Mouse (Mus musculus) frontal cortex, postnatal 10 days (tissue): ENCODE data around the gene Tdrd7.

Source experiments
- DNase-seq, 2 experiments: peaks; one replicate each; pipeline ENCODE4 v3.0.0; 2022; ENCODE audit warnings: low spot score in 2 of 2, mixed read lengths in 1 of 2

Tdrd7 gene

GRCm38 (mm10) chr4:45964771-45965439 is at the start of gene Tdrd7:
TSS of gene Tdrd7 (plus strand) at chr4:45965334.
- no peak for DNase-seq

GRCm38 (mm10) chr4:45917091-45917490 is 48.0 kb upstream of the Tdrd7 start:
- DNase-seq, result no peak

GRCm38 (mm10) chr4:45921663-45922435 is 43.3 kb upstream of the Tdrd7 start:
- DNase-seq, result no peak

DNA sequence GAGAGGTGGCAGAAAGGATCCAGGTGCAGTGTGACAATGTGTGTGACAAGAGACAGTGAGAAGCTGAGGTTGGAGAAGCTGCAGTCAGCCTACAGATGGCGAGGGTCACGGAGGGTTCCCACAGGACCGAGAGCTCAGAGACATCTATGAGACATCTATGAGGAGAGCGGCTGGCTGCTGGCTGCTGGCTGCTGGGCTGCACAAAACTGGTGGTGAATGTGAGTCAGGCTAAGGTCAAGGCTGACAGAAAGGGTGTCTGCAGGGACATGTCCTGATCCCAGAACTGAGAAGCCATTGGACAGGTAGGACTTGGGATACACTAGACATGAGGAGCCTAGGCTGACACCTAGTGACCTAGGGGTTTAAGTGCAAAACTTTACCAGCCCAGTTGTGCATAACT is 41.1 kb upstream of the Tdrd7 start:
- no peak for DNase-seq

DNA sequence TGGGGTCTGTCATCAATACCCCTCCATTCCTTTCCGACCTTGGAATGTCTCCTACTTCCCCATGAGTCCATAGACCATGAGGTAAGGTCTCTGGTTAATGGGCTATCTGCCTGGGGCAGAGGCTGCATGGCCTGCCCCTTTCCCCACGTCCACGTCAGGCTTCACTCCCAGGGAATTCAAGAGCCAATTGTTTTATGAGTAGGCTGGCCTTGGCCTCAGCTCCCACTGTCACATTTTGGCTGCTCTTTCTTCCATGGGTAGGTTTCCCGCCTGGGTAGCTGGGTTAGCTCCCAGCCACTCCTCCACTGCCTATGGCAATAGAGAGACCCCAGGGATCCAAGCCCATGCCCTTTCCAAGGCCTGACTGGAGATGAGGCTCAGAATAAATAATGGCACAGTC is 36.6 kb upstream of the Tdrd7 start:
- DNase-seq, result no peak

GRCm38 (mm10) chr4:45941628-45942044 is 23.5 kb upstream of the Tdrd7 start:
- peak in 1 of 2 experiments; percentile 42 for DNase-seq

DNA sequence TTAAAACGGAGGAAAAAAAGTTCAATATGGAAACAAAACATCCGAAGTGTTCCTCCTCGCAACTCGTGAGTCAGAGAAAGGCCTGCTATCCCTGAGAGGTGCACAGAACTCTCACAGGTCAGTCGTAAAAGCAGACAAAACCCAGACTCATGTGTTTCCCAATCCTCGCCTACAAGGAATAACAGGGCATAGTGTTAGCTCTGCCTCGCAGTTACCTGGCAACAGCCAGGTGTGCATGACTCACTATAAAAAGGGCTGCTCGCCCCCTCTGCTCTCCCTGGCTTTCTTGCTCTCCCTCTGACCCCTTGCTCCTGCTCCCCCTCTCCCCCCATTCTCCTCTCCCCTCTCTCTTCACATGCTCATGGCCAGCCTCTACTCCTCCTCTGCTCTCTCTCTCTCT is 17.4 kb upstream of the Tdrd7 start:
- DNase-seq, result no peak

GRCm38 (mm10) chr4:45949109-45949848 is 15.9 kb upstream of the Tdrd7 start:
- DNase-seq, result no peak

GRCm38 (mm10) chr4:45951830-45952229 is 13.3 kb upstream of the Tdrd7 start:
- no peak for DNase-seq

DNA sequence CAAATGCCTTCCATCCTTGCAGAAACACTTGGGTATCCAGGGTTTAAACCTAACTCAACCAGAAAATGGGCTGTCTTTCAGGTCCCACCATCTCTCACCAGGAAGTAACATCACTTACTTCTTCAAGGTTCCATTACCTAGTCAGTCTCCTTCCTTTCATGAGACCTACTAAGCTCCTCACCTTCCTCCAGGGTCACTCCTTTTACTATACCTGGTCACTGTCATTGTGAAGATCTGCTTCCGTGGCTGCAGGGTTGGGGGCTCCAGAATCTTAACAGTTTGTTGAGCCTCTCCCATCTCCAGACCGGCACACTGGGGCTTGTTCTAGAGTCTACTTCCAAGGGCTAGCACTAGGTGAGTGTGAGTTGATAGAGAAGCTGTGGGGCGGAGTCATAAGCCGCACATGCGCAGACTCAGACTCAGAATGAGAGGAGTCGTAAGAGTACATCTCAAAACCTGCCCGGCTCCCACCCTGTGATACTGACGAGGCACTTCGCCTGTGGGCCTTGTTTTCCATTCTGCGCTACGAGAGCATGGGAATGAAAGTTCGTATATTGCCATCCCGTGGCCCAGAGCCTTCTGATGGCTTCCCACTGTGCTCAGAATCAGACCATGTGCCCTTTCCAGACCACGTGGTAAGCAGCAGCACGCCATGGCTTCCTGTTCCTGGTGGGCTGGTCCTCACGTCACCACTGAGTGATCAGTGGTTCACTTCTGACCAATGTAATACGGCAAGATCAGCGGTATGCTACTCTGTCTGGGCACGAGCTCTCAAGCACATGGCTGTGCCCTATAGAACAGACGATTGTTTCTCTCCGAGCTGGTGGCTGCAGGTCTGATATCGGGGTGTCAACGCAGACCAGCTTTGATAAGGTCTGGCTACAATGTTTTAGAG is 11.9 kb upstream of the Tdrd7 start:
- DNase-seq, result no peak

GRCm38 (mm10) chr4:45955235-45955634 is 9.9 kb upstream of the Tdrd7 start:
- no peak for DNase-seq

- DNase-seq, result no peak
Observed at GRCm38 (mm10) chr4:45956131-45956530, 9.0 kb upstream of the Tdrd7 start.

- no peak for DNase-seq
Observed at GRCm38 (mm10) chr4:45956706-45957105, 8.4 kb upstream of the Tdrd7 start.

DNA sequence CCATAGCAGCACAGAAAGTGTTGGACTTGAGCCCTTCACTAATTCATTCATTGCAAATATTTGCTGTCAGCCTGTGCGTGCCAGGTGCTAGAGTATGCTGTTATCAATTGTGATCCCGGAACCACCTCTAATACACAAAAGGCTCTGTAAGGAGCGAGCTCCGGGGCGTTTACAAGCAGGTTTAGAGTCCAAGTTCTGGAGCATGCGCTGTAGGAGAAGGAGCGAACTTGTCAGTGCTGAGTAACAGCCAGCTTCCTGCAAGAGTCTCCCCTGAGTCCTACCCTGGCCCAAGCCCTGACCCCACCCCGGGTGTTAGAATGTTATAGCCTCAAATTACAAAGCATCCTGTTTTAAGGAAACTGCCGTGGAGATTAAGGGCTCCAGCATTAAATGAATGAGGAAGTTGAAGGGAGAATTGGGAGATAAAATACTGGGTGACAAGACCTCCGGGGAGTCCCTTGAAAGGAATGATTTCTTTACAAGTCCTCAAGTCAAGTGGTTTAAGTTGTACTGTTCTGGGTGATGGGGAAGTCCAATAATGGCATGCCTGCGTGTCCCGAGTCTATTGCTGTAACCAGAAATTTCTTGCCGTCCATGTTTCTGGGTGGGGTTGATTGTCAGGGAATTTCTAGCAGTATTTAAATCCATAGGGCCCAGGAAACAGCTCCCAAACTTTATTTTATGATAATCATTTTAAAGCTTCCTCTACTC is 758 bp downstream of the Tdrd7 start:
- DNase-seq, result no peak

DNA sequence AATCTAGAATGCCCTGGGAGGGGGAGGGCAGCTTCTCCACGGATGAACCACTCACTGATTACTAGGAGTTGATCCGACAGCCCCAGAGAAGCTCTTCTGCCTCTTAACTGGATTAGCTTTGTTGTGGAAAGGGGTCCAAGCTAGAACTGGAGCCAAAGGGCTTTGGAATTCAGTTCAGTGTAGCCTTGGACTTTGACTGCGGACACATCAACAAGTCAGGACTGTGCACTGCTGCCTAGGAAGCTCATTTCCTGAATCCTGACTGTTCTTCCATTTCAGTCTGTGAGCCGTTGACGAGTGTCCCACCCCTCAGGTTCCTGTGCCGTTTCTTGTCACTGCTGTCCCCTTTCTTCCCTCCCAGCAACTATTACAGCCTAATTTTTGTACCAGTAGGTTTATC is 1.6 kb downstream of the Tdrd7 start:
- DNase-seq, result no peak

DNA sequence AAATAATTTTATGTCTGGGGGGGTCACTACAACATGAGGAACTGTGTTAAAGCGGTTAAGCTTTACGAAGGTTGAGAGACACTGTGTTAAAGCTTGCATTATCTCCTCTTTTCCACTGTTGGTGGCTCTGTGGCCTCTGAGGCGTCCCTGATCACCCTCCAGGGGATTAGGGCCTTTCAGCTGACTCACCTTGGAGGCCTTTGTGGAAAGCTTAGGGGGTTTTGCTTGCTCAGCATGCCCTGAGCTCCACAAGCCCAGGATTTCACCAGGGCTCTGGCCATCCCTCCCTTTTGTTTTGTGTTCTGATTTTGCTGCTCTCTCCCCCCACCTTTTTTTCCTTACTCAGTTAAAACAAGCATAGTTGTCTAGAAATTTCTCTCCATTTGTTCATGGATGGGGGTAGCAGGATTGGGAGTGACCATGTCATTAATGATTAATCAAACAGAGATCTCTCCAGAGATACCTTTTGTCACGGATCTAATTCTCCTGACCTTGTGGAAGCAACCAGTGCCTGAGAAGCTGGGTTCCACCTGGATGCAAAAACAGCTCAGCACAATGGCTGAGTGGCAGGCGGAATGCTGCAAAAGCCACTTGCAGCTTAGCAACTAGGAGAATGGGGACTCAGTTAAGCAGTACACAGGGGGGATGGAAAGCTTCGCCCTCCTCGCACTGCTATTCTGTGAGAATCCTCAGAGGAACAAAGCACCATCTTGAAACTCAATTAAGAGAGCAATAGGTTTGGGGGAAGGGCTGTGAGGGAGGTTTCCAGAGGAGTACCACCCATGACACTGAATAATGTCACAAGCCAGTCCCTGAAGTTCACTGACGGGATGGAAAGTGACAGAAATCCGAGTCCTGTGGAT is 2.6 kb downstream of the Tdrd7 start:
- no peak for DNase-seq

- no peak for DNase-seq
Observed at GRCm38 (mm10) chr4:45969051-45969450, 3.9 kb downstream of the Tdrd7 start.

- no peak for DNase-seq
Observed at GRCm38 (mm10) chr4:45970048-45970560, 5.0 kb downstream of the Tdrd7 start.

DNA sequence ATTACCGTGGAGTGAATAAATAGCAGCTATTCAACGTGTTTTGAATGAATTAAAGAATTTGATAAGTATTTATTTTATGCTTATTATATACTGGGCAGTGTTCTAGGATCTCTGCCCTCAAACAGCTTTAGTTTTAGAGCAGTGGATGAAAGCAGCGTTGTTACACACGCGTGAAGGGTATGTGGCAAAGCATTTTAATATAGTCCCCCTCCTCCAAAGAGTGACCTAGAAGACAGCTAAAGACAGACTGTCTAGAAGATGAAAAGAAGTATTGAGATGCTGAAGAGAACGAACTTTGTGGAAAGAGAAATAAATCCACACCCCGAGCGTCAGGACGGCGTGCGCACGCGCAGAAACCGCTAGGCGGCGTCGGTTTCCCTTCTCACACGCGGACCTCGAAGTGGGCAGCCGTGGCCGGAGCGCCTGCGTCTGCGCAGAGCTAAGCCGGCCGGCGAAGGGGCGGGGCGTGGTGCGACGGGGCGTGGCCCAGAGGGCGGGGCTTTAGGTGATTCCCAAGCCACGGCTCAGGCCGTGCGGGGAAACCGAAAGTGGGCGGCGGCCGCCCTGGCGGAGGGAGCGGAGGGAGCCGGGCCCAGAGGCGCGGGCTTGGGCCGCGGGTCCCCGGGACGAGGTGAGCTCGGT is 6.8 kb downstream of the Tdrd7 start:
- DNase-seq, result peak; percentile 93 to 97
